Mouse (Mus musculus) midbrain, embryonic 14.5 days (tissue): ENCODE measurements around the gene Trappc6a. TPM values are rescaled to one million over a fixed set of nuclear protein-coding genes. Genes with fewer than 3 reads are reported as not detected.
A peak's percentile ranks its signal among the peaks of the same experiment; 100 is the strongest.

ENCODE experiments used
- ATAC-seq: fragments of 200-750 bp; cut with Nextera tagmentation; 2 replicates; pipeline ENCODE4 v1.8.0; 2017; ENCODE audit warnings: moderate number of reproducible peaks, moderate library complexity; ENCODE audit not compliant: low FRiP score, low TSS enrichment
- DNase-seq: peaks from one replicate; pipeline ENCODE4 v3.0.0-alpha.2; 2015
- H3K27ac ChIP-seq: fragments of 300-500 bp; sonication (generic); replicated peaks from 2 replicates; pipeline ENCODE4 v1.5.1; 2014; ENCODE audit warnings: mild to moderate bottlenecking, low read depth, low read length, moderate library complexity
- H3K27me3 ChIP-seq: fragments of 300-500 bp; sonication (generic); 2 replicates; pipeline ENCODE4 v1.6.1; 2014; ENCODE audit warnings: low read length, control low read depth, mixed read lengths; ENCODE audit not compliant: control insufficient read depth, insufficient read depth
- H3K36me3 ChIP-seq: fragments of 300-500 bp; sonication (generic); 2 replicates; pipeline ENCODE4 v1.6.1; 2014; ENCODE audit warnings: low read length, control low read depth; ENCODE audit not compliant: control insufficient read depth, insufficient read depth
- H3K4me1 ChIP-seq: fragments of 300-500 bp; sonication (generic); 2 replicates; pipeline ENCODE4 v1.6.1; 2014; ENCODE audit warnings: mild to moderate bottlenecking, antibody characterized with exemption, low read length, control low read depth; ENCODE audit not compliant: control insufficient read depth, insufficient read depth
- H3K4me2 ChIP-seq: fragments of 300-500 bp; sonication (generic); 2 replicates; pipeline ENCODE4 v1.6.1; 2014; ENCODE audit warnings: mild to moderate bottlenecking, low read length, moderate library complexity
- H3K4me3 ChIP-seq: fragments of 300-500 bp; sonication (generic); replicated peaks from 2 replicates; pipeline ENCODE4 v1.5.1; 2014; ENCODE audit warnings: low read depth, low read length
- H3K9ac ChIP-seq: fragments of 300-500 bp; sonication (generic); replicated peaks from 2 replicates; pipeline ENCODE4 v1.6.1; 2014; ENCODE audit warnings: mild to moderate bottlenecking, low read length, moderate library complexity
- H3K9me3 ChIP-seq: fragments of 300-500 bp; sonication (generic); 2 replicates; pipeline ENCODE4 v1.6.1; 2016; ENCODE audit warnings: low read length, control low read depth, mixed read lengths; ENCODE audit not compliant: control insufficient read depth
- WGBS: fragments of 180-500 bp; shearing (Covaris S2); extraction: QIAGEN DNeasy Blood & Tissue Kit; methylation state at CpG from one replicate; pipeline ENCODE4 v1.1.7; 2014; 5-methylcytosine and 5-hydroxymethylcytosine counted together
- polyA plus RNA-seq: library from polyadenylated mRNA; unstranded; fragments of >200 nt; fragmentation: Nextera tagmentation; extraction: Ambion mirVana; gene quantifications from 2 replicates; pipeline ENCODE4 v1.2.1, GENCODE M21; 2014

Trappc6a gene
- polyA plus RNA-seq, 1 experiment from 2014 or later: 30.1 TPM

- 94% methylated on average over 6 of the region's 6 CpGs for WGBS
- peaks cover 38% of the 10 kb centered on the region for H3K4me1 ChIP-seq
- no peak overlapping the region for H3K4me3 ChIP-seq
- no peaks in the 10 kb centered on the region for H3K9me3 ChIP-seq
- ATAC-seq: no peak
- H3K4me2 ChIP-seq: no peak overlapping the region
- H3K36me3 ChIP-seq: peaks cover 27% of the 10 kb centered on the region
- no peaks in the 10 kb centered on the region for H3K27me3 ChIP-seq
- DNase-seq: no peak
- no peak overlapping the region for H3K27ac ChIP-seq
- H3K9ac ChIP-seq: peak overlapping the region; percentile 14; the same call in 1 of the 2 replicates
Measured at GRCm38 (mm10) chr7:19557982-19558900, 50.0 kb downstream of the Trappc6a start.

DNA sequence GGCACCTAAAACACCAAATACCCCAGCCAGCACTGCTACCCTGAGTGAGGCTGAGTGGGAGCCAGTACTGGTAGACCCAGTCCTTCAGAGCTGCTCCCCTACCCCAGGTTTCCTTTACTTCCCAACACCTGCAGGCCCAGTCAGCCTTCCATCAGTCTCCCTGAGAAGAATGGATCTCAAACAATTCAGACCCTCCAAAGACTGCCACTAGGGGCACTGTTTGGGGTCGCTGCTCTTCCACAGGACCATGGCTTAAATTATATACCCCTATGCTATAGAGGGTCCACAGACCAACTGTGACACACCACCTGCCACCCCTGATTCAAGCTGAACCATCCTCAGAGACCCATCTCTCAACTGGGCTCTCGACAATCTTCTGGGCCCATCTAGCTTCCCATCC, 50.8 kb downstream of the Trappc6a start:
- H3K4me1 ChIP-seq: peaks cover 42% of the 10 kb centered on the region

GRCm38 (mm10) chr7:19560491-19561260, 52.5 kb downstream of the Trappc6a start:
- H3K9ac ChIP-seq: peak overlapping the region; percentile 94
- peaks cover 34% of the 10 kb centered on the region for H3K36me3 ChIP-seq
- WGBS: 18% methylated on average over 11 of the region's 11 CpGs
- ATAC-seq: no peak
- H3K4me2 ChIP-seq: peak overlapping the region; percentile 96
- H3K27ac ChIP-seq: no peak overlapping the region
- DNase-seq: no peak
- peaks cover 42% of the 10 kb centered on the region for H3K4me1 ChIP-seq
- H3K27me3 ChIP-seq: no peaks in the 10 kb centered on the region
- peak overlapping the region; percentile 97 for H3K4me3 ChIP-seq
- no peaks in the 10 kb centered on the region for H3K9me3 ChIP-seq

More for the DNA sequence above, 50.8 kb downstream of the Trappc6a start:
- Histone ChIP-seq H3K4me3 (no peak overlapping the region), H3K9me3 (no peaks in the 10 kb centered on the region), H3K27me3 (no peaks in the 10 kb centered on the region), H3K9ac (peak overlapping the region; percentile 14), H3K4me2 (peak overlapping the region; percentile 96), H3K27ac (no peak overlapping the region), H3K36me3 (peaks cover 28% of the 10 kb centered on the region)
- ATAC-seq (no peak), DNase-seq (peak; percentile 57)
- WGBS: 36% methylated on average over 2 of the region's 2 CpGs

GRCm38 (mm10) chr7:19561431-19561764, 53.2 kb downstream of the Trappc6a start:
- Histone ChIP-seq H3K9ac (peak overlapping the region; percentile 94), H3K4me1 (peaks cover 42% of the 10 kb centered on the region), H3K27me3 (no peaks in the 10 kb centered on the region), H3K4me2 (peak overlapping the region; percentile 96), H3K27ac (peak overlapping the region; percentile 94), H3K4me3 (peak overlapping the region; percentile 97), H3K36me3 (peaks cover 33% of the 10 kb centered on the region), H3K9me3 (no peaks in the 10 kb centered on the region)
- ATAC-seq (no peak), DNase-seq (no peak)
- WGBS: under 1% methylated on average over 11 of the region's 11 CpGs

DNA sequence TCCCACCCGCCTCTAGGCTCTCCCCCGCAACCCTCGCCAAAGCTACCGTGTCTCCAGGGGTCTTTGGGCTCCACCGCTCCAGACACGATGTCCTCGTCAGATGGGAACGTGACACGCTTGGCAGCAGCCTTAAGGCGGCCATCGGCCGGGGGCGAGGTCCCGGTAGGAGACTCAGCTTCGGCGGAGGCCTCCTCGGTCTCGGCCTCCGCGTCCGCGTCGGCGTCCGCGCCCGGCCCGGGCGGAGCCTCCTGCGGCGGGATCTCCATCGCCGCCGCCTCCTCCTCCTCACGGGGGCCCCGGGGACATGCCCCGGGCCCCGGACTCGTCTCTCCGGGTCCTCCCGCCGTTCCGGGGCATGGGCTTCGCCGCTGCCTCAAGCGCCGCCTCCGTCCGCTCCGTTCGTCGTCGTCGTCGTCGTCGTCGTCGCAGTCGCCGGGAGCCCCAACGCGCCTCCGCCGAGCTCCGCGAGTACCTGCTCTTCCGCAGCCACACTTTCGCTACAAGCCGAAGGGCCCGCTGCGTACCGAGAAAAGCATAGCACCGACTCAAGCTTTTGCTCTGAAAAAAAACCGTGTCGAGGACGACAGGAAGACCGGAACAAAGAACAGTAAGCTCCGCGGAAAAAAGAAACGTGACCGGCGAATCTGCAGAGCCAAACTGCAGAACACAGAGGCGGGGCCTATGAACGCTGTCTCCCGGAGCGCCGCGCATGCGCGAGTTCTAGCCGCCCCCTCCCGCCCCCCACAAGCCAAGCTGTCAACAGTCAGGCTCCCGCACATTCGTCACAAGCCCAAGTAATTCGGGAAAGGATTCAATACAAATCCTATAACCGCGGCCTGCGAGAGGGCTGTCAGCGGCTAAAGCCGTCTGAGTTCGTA, 53.8 kb downstream of the Trappc6a start:
- DNase-seq: peak; percentile 99
- Histone ChIP-seq H3K36me3 (peaks cover 30% of the 10 kb centered on the region), H3K27me3 (no peaks in the 10 kb centered on the region), H3K9ac (peak overlapping the region; percentile 94), H3K4me1 (peaks cover 42% of the 10 kb centered on the region), H3K4me2 (peak overlapping the region; percentile 96), H3K9me3 (no peaks in the 10 kb centered on the region), H3K27ac (peak overlapping the region; percentile 94), H3K4me3 (peak overlapping the region; percentile 97)
- peak; percentile 93 for ATAC-seq
- WGBS: under 1% methylated on average over 98 of the region's 102 CpGs

- H3K4me2 ChIP-seq: peak within 1 kb of the TSS; percentile 96
- peak within 1 kb of the TSS; percentile 94 for H3K27ac ChIP-seq
- H3K27me3 ChIP-seq: no peaks in the 10 kb centered on the region
- H3K9me3 ChIP-seq: no peaks in the 10 kb centered on the region
- peaks cover 24% of the 10 kb centered on the region for H3K36me3 ChIP-seq
- peak; percentile 73 for DNase-seq
- peak within 1 kb of the TSS; percentile 94 for H3K9ac ChIP-seq
- peak; percentile 38; the same call in 1 of the 2 replicates for ATAC-seq
- peak within 1 kb of the TSS; percentile 97 for H3K4me3 ChIP-seq
- H3K4me1 ChIP-seq: peaks cover 42% of the 10 kb centered on the region
- 2% methylated on average over 19 of the region's 19 CpGs for WGBS
Measured at GRCm38 (mm10) chr7:19562643-19563410, 54.6 kb downstream of the Trappc6a start, which contains the start of gene Ppp1r37. Ppp1r37 (minus strand) TSS chr7:19563076.

DNA sequence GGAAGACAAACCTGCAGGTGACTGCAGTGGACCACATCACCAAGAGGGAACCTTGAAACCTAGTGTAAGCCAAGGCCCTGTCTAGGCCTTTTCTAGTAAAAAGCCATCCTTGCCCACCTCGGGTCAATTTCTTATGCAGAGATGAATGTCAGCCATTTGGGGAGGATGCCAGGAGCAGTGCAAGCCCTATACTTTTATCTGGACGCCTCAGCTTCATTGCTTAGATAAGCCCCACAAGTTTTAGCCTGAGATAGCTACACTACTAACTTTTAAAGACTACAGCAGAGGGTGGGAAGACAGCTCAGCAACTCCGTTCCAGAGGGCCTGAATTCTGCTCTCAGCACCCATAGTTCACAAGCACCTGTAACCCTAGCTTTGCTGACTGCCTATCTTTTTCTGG, 55.7 kb downstream of the Trappc6a start:
- 87% methylated on average over 3 of the region's 3 CpGs for WGBS
- H3K4me1 ChIP-seq: peaks cover 36% of the 10 kb centered on the region
- no peak overlapping the region for H3K4me3 ChIP-seq
- ATAC-seq: no peak
- no peaks in the 10 kb centered on the region for H3K27me3 ChIP-seq
- 0 out of 2 replicates have a peak overlapping the region, but pooled peaks have one; percentile 96 for H3K4me2 ChIP-seq
- DNase-seq: no peak
- no peaks in the 10 kb centered on the region for H3K9me3 ChIP-seq
- no peak overlapping the region for H3K27ac ChIP-seq
- peaks cover 24% of the 10 kb centered on the region for H3K36me3 ChIP-seq
- H3K9ac ChIP-seq: no peak overlapping the region
